Mouse (Mus musculus): ENCODE data around the gene Crebzf.

The Crebzf gene

GRCm38 (mm10) chr7:90442518-90443080, at the start of gene Crebzf:
TSS of gene Crebzf (plus strand) at chr7:90442729.
- peak; percentile 94 for DNase-seq (ENCODE audit: low spot score)

- DNase-seq (ENCODE audit: low spot score) = no peak
These were observed 47.5 kb upstream of the Crebzf start for GRCm38 (mm10) chr7:90395073-90395472.

- DNase-seq (ENCODE audit: low spot score) = no peak
These were observed 46.6 kb upstream of the Crebzf start for GRCm38 (mm10) chr7:90395928-90396327.

GRCm38 (mm10) chr7:90409934-90410333, 32.6 kb upstream of the Crebzf start:
- DNase-seq (ENCODE audit: low spot score) = no peak

- DNase-seq (ENCODE audit: low spot score) = peak; percentile 79
These were observed 16.2 kb upstream of the Crebzf start, which contains the start of gene Ccdc89 for GRCm38 (mm10) chr7:90426020-90427001. TSS of gene Ccdc89 (plus strand) at chr7:90426577.

- no peak for DNase-seq (ENCODE audit: low spot score)
These were observed 15.5 kb upstream of the Crebzf start for GRCm38 (mm10) chr7:90427006-90427405.

GRCm38 (mm10) chr7:90432221-90432620, 10.3 kb upstream of the Crebzf start:
- no peak for DNase-seq (ENCODE audit: low spot score)

- DNase-seq (ENCODE audit: low spot score) = no peak
These were observed 2.5 kb upstream of the Crebzf start for GRCm38 (mm10) chr7:90440044-90440443.

- no peak for DNase-seq (ENCODE audit: low spot score)
These were observed 459 bp upstream of the Crebzf start for GRCm38 (mm10) chr7:90442070-90442469.

- DNase-seq (ENCODE audit: low spot score) = no peak
These were observed 867 bp downstream of the Crebzf start for GRCm38 (mm10) chr7:90443101-90444091.

GRCm38 (mm10) chr7:90444206-90444605, 1.7 kb downstream of the Crebzf start:
- DNase-seq (ENCODE audit: low spot score) = no peak

- no peak for DNase-seq (ENCODE audit: low spot score)
These were observed 13.8 kb downstream of the Crebzf start for GRCm38 (mm10) chr7:90456149-90456844.

GRCm38 (mm10) chr7:90456845-90457468, 14.4 kb downstream of the Crebzf start, which contains the start of gene Tmem126a:
TSS of gene Tmem126a (minus strand) at chr7:90457229.
- DNase-seq (ENCODE audit: low spot score) = peak; percentile 71

GRCm38 (mm10) chr7:90457517-90457916, 15.0 kb downstream of the Crebzf start:
- DNase-seq (ENCODE audit: low spot score) = no peak

GRCm38 (mm10) chr7:90460330-90460729, 17.8 kb downstream of the Crebzf start:
- no peak for DNase-seq (ENCODE audit: low spot score)

GRCm38 (mm10) chr7:90460930-90461329, 18.4 kb downstream of the Crebzf start:
- DNase-seq (ENCODE audit: low spot score) = no peak

GRCm38 (mm10) chr7:90461441-90461840, 18.9 kb downstream of the Crebzf start:
- no peak for DNase-seq (ENCODE audit: low spot score)

GRCm38 (mm10) chr7:90473511-90473910, 31.0 kb downstream of the Crebzf start:
- no peak for DNase-seq (ENCODE audit: low spot score)

GRCm38 (mm10) chr7:90475793-90476312, 33.3 kb downstream of the Crebzf start, which contains the start of gene Tmem126b:
TSS of gene Tmem126b (minus strand) at chr7:90476001.
- DNase-seq (ENCODE audit: low spot score) = peak; percentile 98

All from left cerebral cortex, adult 11 months (tissue).